Mouse (Mus musculus): ENCODE data around the gene Evl. TPM values are rescaled to one million over a fixed set of nuclear protein-coding genes. Genes with fewer than 3 reads are reported as not detected.

Gene Evl
- polyA plus RNA-seq, 1 experiment from 2014 or later, result 485 TPM

DNA sequence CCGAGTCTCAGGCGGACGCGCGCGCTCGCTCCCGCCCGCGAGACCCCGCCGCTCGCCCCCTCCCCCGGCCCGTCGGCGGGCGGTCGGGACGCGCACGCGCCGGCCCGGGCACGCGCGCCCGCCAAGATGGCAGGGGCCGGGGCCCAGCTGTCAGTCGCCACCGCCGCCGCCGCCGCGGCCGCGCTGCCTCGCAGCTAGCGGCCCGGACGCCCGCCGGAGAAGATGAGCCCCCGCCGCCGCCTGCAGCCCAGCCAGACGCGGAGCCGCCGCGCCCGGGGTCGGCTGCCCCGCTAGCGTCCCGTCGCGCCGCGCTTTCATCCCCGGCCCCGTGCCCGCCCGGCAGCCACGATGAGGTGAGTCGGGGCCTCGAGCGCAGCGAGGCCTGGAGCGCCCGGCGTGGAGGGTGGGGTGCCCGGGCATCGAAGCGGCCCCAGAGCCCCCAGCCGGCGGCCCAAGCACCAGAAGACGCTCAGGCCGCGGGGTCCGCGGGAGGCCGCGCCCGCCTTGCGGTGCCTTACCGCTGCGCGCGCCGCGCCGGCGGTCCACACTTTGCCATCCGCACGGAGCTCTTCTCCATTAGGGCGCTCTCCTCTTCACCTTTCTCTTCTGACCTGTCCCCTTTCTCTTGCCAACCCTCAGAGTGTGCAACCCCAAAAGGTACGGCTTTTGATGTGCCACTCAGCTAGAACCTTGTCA is 489 bp downstream of the Evl start:
- WGBS (ENCODE audit: missing documents), result 1% methylated on average over 61 of the region's 100 CpGs
- Histone ChIP-seq H3K36me3 (ENCODE audit: inconsistent target) (no peaks in the 10 kb centered on the region), H3K4me3 (ENCODE audit: inconsistent target) (no peak overlapping the region), H3K27ac (no peak overlapping the region), H3K79me2 (ENCODE audit: inconsistent target) (no peaks in the 10 kb centered on the region)

DNA sequence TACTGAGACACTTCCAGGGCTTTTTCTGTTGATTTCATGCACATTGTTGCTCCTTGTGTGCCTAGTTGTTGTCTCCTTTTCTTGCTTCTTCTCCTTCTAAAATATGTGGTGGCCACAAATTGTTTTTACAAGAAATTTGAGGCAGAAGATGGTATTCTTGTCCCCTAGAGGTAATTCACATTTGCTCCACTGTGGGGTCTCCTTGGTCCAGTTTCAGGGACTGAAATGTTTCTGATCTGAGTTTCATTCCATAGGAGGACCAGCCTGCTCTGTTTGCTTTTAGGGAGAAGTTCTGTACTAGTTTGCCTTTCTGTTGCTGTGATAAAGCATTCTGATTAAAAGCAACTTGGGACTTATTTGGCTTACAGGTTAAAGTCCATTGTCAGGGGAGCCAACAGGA is 3.7 kb downstream of the Evl start:
- no peak overlapping the region for H3K4me3 ChIP-seq (ENCODE audit: inconsistent target)
- H3K79me2 ChIP-seq (ENCODE audit: inconsistent target), result no peaks in the 10 kb centered on the region
- no peaks in the 10 kb centered on the region for H3K36me3 ChIP-seq (ENCODE audit: inconsistent target)
- H3K27ac ChIP-seq, result no peak overlapping the region

- no peak overlapping the region for H3K4me3 ChIP-seq (ENCODE audit: inconsistent target)
- 85% methylated on average over 3 of the region's 3 CpGs for WGBS (ENCODE audit: missing documents)
- no peaks in the 10 kb centered on the region for H3K79me2 ChIP-seq (ENCODE audit: inconsistent target)
- no peak overlapping the region for H3K27ac ChIP-seq
- no peaks in the 10 kb centered on the region for H3K36me3 ChIP-seq (ENCODE audit: inconsistent target)
Observed at GRCm38 (mm10) chr12:108563238-108563637, 8.7 kb downstream of the Evl start.

GRCm38 (mm10) chr12:108564910-108565506 is 10.5 kb downstream of the Evl start:
- Histone ChIP-seq H3K79me2 (ENCODE audit: inconsistent target) (no peaks in the 10 kb centered on the region), H3K36me3 (ENCODE audit: inconsistent target) (no peaks in the 10 kb centered on the region), H3K4me3 (ENCODE audit: inconsistent target) (no peak overlapping the region), H3K27ac (no peak overlapping the region)
- 91% methylated on average over 12 of the region's 12 CpGs for WGBS (ENCODE audit: missing documents)

DNA sequence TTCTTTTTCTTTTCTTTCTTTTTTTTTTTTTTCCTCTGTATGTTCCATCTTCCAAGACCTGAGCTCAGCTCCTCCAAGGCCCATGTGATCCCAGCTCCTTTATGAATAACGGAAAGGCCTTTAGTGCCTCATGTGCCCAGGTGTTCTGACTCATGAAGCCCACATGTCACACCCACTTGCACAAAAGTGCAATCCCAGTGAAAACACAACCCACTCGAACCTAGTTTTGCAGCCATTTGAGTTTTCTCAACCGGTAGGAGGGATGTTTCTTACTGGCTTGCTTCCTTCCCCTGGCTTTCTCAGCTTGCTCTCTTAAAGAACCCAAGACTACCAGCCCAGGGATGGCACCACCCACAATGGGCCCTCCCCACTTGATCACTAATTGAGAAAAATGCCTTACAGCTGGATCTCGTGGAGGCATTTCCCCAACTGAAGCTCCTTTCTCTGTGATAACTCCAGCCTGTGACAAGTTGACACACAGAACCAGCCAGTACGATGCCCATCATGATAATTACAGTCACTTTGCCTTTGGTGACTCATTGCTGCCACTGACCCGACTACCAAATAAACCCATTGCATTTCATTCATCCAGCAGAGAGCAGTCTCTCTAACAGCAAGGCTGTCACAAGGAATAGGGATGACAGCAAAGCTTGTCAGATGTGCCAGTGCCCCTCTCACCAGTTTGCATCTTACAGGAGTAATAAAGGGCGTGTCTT is 24.8 kb downstream of the Evl start:
- H3K36me3 ChIP-seq (ENCODE audit: inconsistent target), result no peaks in the 10 kb centered on the region
- H3K79me2 ChIP-seq (ENCODE audit: inconsistent target), result no peaks in the 10 kb centered on the region
- 94% methylated on average over 7 of the region's 7 CpGs for WGBS (ENCODE audit: missing documents)
- no peak overlapping the region for H3K4me3 ChIP-seq (ENCODE audit: inconsistent target)
- H3K27ac ChIP-seq, result no peak overlapping the region

DNA sequence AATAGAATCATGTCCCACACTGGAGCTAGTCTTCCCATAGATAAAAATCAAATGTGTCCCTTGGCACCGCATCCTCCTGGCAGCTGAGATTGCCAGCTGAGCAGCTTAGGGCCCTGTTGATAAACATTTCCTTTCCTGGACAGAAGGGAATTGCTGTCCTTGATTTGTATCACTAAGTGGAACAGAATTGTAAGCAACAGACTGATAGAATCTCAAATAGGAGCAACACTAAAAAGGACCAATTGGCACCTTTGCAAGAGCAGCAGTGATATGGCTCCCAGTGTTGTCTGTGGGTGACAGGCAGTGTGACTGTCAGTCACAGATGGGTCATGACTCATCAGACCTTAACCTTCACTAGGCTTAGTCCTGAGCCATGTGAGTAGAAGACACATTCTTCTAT is 29.3 kb downstream of the Evl start:
- no peaks in the 10 kb centered on the region for H3K79me2 ChIP-seq (ENCODE audit: inconsistent target)
- 100% methylated on average over 1 of the region's 1 CpGs for WGBS (ENCODE audit: missing documents)

GRCm38 (mm10) chr12:108590131-108590530 is 35.6 kb downstream of the Evl start:
- H3K27ac ChIP-seq, result no peak overlapping the region
- H3K79me2 ChIP-seq (ENCODE audit: inconsistent target), result no peaks in the 10 kb centered on the region
- 86% methylated on average over 2 of the region's 2 CpGs for WGBS (ENCODE audit: missing documents)
- H3K36me3 ChIP-seq (ENCODE audit: inconsistent target), result no peaks in the 10 kb centered on the region
- H3K4me3 ChIP-seq (ENCODE audit: inconsistent target), result no peak overlapping the region

More for the DNA sequence above, 29.3 kb downstream of the Evl start:
- Histone ChIP-seq H3K36me3 (ENCODE audit: inconsistent target) (no peaks in the 10 kb centered on the region), H3K27ac (no peak overlapping the region), H3K4me3 (ENCODE audit: inconsistent target) (no peak overlapping the region)

GRCm38 (mm10) chr12:108591586-108591985 is 37.1 kb downstream of the Evl start:
- Histone ChIP-seq H3K4me3 (ENCODE audit: inconsistent target) (no peak overlapping the region), H3K36me3 (ENCODE audit: inconsistent target) (no peaks in the 10 kb centered on the region), H3K79me2 (ENCODE audit: inconsistent target) (no peaks in the 10 kb centered on the region), H3K27ac (no peak overlapping the region)
- 86% methylated on average over 5 of the region's 5 CpGs for WGBS (ENCODE audit: missing documents)

DNA sequence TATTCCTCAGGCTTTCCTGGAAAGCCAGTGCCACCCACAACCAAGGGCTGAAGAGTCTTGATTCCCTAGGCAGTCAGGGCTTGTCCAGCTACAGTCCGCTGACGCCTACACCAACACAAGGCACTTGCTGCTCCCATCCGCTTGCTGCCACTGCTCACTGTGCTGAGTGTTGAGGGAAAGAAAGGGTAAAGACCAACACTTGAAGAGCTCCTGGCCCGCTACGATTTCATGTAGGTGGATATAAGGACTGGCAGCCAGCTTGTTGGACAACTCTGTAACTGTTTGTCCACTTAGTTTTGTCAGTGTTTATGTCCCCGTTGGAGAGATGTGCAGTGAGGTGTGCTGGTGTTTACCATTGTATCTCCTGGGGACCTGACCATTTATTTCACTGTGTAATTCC is 38.3 kb downstream of the Evl start:
- H3K36me3 ChIP-seq (ENCODE audit: inconsistent target), result no peaks in the 10 kb centered on the region
- no peak overlapping the region for H3K27ac ChIP-seq
- H3K4me3 ChIP-seq (ENCODE audit: inconsistent target), result no peak overlapping the region
- H3K79me2 ChIP-seq (ENCODE audit: inconsistent target), result no peaks in the 10 kb centered on the region
- 91% methylated on average over 6 of the region's 6 CpGs for WGBS (ENCODE audit: missing documents)

GRCm38 (mm10) chr12:108600864-108601263 is 46.3 kb downstream of the Evl start:
- Histone ChIP-seq H3K4me3 (ENCODE audit: inconsistent target) (no peak overlapping the region), H3K36me3 (ENCODE audit: inconsistent target) (no peaks in the 10 kb centered on the region)
- 5% methylated on average over 4 of the region's 4 CpGs for WGBS (ENCODE audit: missing documents)

GRCm38 (mm10) chr12:108601326-108601725 is 46.8 kb downstream of the Evl start:
- Histone ChIP-seq H3K79me2 (ENCODE audit: inconsistent target) (no peaks in the 10 kb centered on the region), H3K27ac (no peak overlapping the region), H3K4me3 (ENCODE audit: inconsistent target) (no peak overlapping the region), H3K36me3 (ENCODE audit: inconsistent target) (no peaks in the 10 kb centered on the region)
- 70% methylated on average over 8 of the region's 8 CpGs for WGBS (ENCODE audit: missing documents)

More at GRCm38 (mm10) chr12:108600864-108601263, 46.3 kb downstream of the Evl start:
- H3K27ac ChIP-seq, result no peak overlapping the region
- no peaks in the 10 kb centered on the region for H3K79me2 ChIP-seq (ENCODE audit: inconsistent target)

GRCm38 (mm10) chr12:108604546-108604945 is 50.0 kb downstream of the Evl start:
- Histone ChIP-seq H3K4me3 (ENCODE audit: inconsistent target) (no peak overlapping the region), H3K79me2 (ENCODE audit: inconsistent target) (no peaks in the 10 kb centered on the region), H3K36me3 (ENCODE audit: inconsistent target) (no peaks in the 10 kb centered on the region), H3K27ac (no peak overlapping the region)

DNA sequence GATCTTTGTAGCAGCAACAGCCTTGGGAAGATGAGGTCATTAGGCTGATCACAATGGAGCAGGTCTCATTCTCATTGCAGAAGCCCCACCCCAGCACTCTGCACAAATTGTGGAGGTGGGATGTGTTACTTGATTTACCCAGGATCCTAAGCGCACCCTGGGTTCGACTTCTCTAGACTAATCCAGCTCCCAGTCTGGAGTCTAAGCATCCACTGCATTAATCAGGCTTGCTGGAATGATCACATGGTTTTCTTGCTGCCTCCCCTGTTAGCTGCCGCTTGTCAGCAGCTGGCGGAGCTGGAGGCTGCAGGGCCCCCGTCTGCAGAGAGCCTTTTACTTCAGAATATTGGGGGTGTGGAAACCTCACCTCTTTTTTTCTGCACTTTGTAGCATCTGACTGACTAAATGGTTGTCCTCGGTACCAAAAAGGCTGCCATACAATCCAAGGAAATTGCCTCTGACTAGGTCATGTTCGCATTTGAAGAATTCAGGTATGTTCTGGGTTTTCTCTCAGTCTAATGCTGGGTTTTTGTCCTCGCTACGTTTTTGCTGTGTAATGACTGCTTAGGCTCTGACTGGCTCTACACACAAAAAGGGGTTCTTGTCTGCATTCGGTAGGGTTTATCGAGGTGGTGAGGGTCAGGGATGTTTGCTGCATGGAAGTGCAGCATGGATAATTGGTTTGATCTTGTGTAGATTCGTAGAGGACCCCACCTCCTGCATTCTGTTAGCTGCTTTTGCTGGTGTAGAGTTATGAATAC is 51.2 kb downstream of the Evl start:
- H3K4me3 ChIP-seq (ENCODE audit: inconsistent target), result no peak overlapping the region
- H3K27ac ChIP-seq, result no peak overlapping the region
- 40% methylated on average over 12 of the region's 12 CpGs for WGBS (ENCODE audit: missing documents)
- H3K79me2 ChIP-seq (ENCODE audit: inconsistent target), result no peaks in the 10 kb centered on the region
- H3K36me3 ChIP-seq (ENCODE audit: inconsistent target), result no peaks in the 10 kb centered on the region

- H3K79me2 ChIP-seq (ENCODE audit: inconsistent target), result no peaks in the 10 kb centered on the region
- H3K4me3 ChIP-seq (ENCODE audit: inconsistent target), result no peak overlapping the region
- H3K27ac ChIP-seq, result no peak overlapping the region
- WGBS (ENCODE audit: missing documents), result 67% methylated on average over 7 of the region's 7 CpGs
- no peaks in the 10 kb centered on the region for H3K36me3 ChIP-seq (ENCODE audit: inconsistent target)
Observed at GRCm38 (mm10) chr12:108606321-108606720, 51.8 kb downstream of the Evl start.

- Histone ChIP-seq H3K36me3 (ENCODE audit: inconsistent target) (no peaks in the 10 kb centered on the region), H3K79me2 (ENCODE audit: inconsistent target) (no peaks in the 10 kb centered on the region), H3K4me3 (ENCODE audit: inconsistent target) (no peak overlapping the region), H3K27ac (no peak overlapping the region)
- 83% methylated on average over 2 of the region's 3 CpGs for WGBS (ENCODE audit: missing documents)
Observed at GRCm38 (mm10) chr12:108609446-108609845, 54.9 kb downstream of the Evl start.

All from macrophage (primary cell).